ENCODE assay signal across 12 mouse cellular contexts in the genomic region with DNA sequence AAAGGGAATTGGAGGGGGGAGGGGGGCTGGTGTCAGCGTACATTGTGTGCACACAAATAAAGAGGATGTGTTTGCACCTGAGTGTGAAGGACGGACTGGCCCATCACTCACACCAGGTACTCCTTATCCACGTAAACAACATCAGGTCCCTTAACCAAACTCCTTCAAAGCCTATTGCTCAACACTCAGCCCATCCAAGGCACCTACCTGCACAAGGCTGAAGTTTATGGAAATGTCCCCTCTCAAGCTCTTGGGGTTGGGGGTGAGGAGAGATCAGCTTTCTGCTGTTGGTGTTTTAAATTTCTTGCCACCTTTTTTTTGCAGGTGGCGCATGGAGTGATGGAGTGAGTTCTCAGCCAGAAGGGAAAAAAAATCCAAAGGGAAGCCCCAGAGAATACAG.
"Had no signal": no experiment of that assay in that cellular context is flagged by ENCODE, and none has a peak within 500 bp of the region (broad histone marks: within the 10 kb centered on the region; RNA-seq: fewer than 3 reads in every experiment).

No protein-coding gene starts in this region.

- H3K4me1 ChIP-seq: liver, embryonic 13.5 days had no signal

- H3K27me3 ChIP-seq: liver, embryonic 13.5 days; midbrain, embryonic 12.5 days; midbrain, embryonic 15.5 days; neural tube, embryonic 13.5 days had no signal

- H3K36me3 ChIP-seq: kidney, embryonic 15.5 days; limb, embryonic 13.5 days; liver, embryonic 13.5 days; midbrain, embryonic 12.5 days; midbrain, embryonic 15.5 days; neural tube, embryonic 13.5 days had no signal

- DNase-seq: kidney, adult 8-10 months; kidney, postnatal 10 days; liver, embryonic 13.5 days; lung, adult 2 months; lung, postnatal 14 days; thymus, postnatal 25 days had no signal

- H3K27ac ChIP-seq: kidney, embryonic 15.5 days; liver, embryonic 13.5 days; macrophage; midbrain, embryonic 12.5 days; midbrain, embryonic 15.5 days; neural tube, embryonic 13.5 days had no signal

- H3K9me3 ChIP-seq: kidney, embryonic 15.5 days; limb, embryonic 13.5 days; liver, embryonic 13.5 days; midbrain, embryonic 12.5 days; midbrain, embryonic 15.5 days; neural tube, embryonic 13.5 days had no signal

- H3K4me3 ChIP-seq: kidney, embryonic 15.5 days; limb, embryonic 13.5 days; liver, embryonic 13.5 days; midbrain, embryonic 12.5 days; midbrain, embryonic 15.5 days; neural tube, embryonic 13.5 days had no signal
